Mouse (Mus musculus) heart, postnatal 0 days (tissue): ENCODE measurements at regions not wholly inside any gene's neighbourhood (a gene's known extent, or its start where the extent isn't known, plus 50 kb on each side); places are given as distances from the start of the nearest gene placed in this dataset.

ENCODE experiments used
- CTCF ChIP-seq: IDR thresholded peaks from 2 replicates; pipeline ENCODE4 v1.5.1; 2016; ENCODE audit warnings: antibody characterized with exemption, control low read depth, low read depth
- EP300 ChIP-seq: IDR thresholded peaks from 2 replicates; pipeline ENCODE4 v1.6.1; 2016; ENCODE audit warnings: antibody characterized with exemption, low read depth

DNA sequence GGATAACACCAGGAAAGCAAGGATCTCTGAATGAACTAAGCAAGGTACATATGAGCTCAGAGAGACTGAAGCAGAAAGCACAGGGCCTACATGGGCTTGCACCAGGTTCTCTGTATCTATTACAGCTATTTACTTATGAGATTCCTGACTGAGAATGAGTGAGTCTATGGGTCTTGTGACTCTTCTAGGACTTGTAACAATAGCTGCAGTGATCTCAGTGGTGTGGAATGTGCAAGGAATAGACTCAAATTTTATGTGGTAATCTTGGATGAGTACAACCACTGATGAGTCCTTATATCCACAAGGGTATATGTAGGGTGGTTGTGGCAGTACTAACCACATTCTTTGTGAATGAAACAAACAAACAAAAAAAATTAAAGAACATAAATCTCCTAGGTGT lies 184.9 kb upstream of the Ddi1 start:
- TF ChIP-seq CTCF (no peak), EP300 (no peak)
